Mouse (Mus musculus): ENCODE measurements around the gene Rbpj. TPM values are rescaled to one million over a fixed set of nuclear protein-coding genes. Genes with fewer than 3 reads are reported as not detected.

The Rbpj gene
- total and polyA plus RNA-seq, 3 experiments = 40.5 to 62.8 (median 61.3) TPM

DNA sequence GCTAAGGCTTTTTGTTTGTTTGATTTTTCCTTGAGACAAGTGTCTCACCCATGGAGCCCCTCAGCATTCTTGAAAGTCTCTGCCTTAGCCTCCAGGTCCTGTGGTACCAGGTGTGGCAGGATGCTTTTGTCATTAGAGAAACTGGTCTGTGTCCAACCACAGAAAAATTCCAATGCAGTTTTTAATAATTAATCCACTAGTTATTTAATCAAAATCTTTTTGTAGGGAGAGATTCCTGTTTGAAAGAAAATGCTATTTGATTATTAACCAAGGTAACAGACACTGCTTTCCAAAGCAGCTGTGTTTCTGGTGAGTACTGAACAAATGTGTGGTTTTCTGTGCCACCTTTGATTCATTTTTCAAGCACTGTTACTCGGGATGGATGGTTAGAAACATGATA lies 190.6 kb downstream of the Rbpj start:
- in situ Hi-C loops (cut with MboI; ENCODE audit: low pct_ligation_motif_present, low pct_unique_long_range_greater_than_20kb, low sequenced_read_pairs) = no loop called here
- H3K36me3 ChIP-seq (replicated peaks in 1 of 2; ENCODE audit: control insufficient read depth in 1 of 2, insufficient read depth in 1 of 2, low read length in 1 of 2) = peaks cover 32 to 63% of the 10 kb centered on the region in 2 experiments

DNA sequence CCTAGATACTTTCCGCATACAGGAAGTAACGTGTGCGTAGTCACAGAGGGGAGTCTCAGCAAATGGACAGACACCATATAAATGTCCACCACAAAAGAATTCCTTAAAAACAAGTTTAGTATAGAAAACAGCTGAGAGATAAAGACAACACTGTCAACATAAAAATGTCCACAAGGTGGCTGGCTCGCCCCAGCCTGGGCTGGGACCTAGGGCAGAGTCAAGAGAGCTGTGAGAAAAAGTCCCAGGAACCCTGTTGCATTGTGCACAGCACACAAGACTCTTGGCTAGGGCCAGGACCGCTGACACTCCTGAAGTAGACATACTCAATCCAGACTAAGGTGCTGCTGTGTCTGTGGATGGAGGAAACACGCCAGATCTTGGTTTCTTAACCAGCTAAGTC lies 192.0 kb downstream of the Rbpj start:
- no peak overlapping the region for H3K27ac ChIP-seq (ENCODE audit: insufficient read depth, low read depth)

More for the DNA sequence above, 190.6 kb downstream of the Rbpj start:
- H3K27me3 ChIP-seq (replicated peaks) = no peaks in the 10 kb centered on the region
- no peak overlapping the region for H3K4me3 ChIP-seq (replicated peaks in 1 of 3; ENCODE audit: low read depth in 2 of 3, low read length in 2 of 3, poor library complexity in 1 of 3)
- no peak overlapping the region for H3K27ac ChIP-seq (ENCODE audit: insufficient read depth, low read depth)
- no peak overlapping the region for H3K4me2 ChIP-seq (ENCODE audit: insufficient read depth, low read depth, poor library complexity, severe bottlenecking)
- TF ChIP-seq ZMIZ1 (IDR thresholded peaks at IDR 0.05; ENCODE audit: low read depth, low read length) = no peak
- no peaks in the 10 kb centered on the region for H3K4me1 ChIP-seq (ENCODE audit: control insufficient read depth in 1 of 2, insufficient read depth in 2 of 2)
- H3K9me3 ChIP-seq (replicated peaks; ENCODE audit: low read length) = no peaks in the 10 kb centered on the region
- DNase-seq (ENCODE audit: extremely low read depth) = no peak
- H3K9ac ChIP-seq (ENCODE audit: insufficient read depth, low read depth) = no peak overlapping the region
- H3K79me2 ChIP-seq (replicated peaks; ENCODE audit: control insufficient read depth, extremely low read depth, insufficient read depth, poor library complexity, severe bottlenecking) = no peaks in the 10 kb centered on the region
- dilution Hi-C loops (cut with MboI; ENCODE audit: extremely low pct_ligation_motif_present, extremely low pct_unique_long_range_greater_than_20kb, low sequenced_read_pairs) = no loop called here

DNA sequence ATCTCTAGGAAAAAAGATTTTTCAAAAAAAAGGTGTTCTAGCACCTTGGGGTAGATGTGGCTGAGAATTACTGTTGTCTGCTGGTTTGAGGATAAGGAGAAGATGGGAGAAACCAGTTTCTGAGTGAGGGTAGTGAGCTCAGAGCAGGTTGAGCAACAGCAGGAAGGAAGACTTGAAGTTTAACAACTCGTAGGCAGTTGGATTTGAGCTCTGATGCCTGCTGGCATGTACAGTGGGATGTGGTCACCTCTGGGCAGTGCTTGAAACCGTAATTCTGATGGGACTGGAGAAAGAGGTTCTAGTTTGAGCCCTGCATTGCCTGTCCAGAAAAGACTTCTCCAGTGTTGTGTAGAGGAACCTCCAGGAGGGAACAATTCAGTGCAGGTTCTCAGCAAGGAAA lies 195.6 kb downstream of the Rbpj start:
- no peak overlapping the region for H3K4me2 ChIP-seq (ENCODE audit: insufficient read depth, low read depth, poor library complexity, severe bottlenecking)
- no peak overlapping the region for H3K27ac ChIP-seq (ENCODE audit: insufficient read depth, low read depth)
- in situ Hi-C loops (cut with MboI; ENCODE audit: low pct_ligation_motif_present, low pct_unique_long_range_greater_than_20kb, low sequenced_read_pairs) = no loop called here
- dilution Hi-C loops (cut with MboI; ENCODE audit: extremely low pct_ligation_motif_present, extremely low pct_unique_long_range_greater_than_20kb, low sequenced_read_pairs) = no loop called here
- no peak for TF ChIP-seq MXI1 (IDR thresholded peaks at IDR 0.05; ENCODE audit: low read depth, low read length)
- no peak for DNase-seq (ENCODE audit: extremely low read depth)
- H3K9ac ChIP-seq (ENCODE audit: insufficient read depth, low read depth) = no peak overlapping the region
- peaks cover 13 to 40% of the 10 kb centered on the region in 2 experiments for H3K36me3 ChIP-seq (replicated peaks in 1 of 2; ENCODE audit: control insufficient read depth in 1 of 2, insufficient read depth in 1 of 2, low read length in 1 of 2)
- H3K79me2 ChIP-seq (replicated peaks; ENCODE audit: control insufficient read depth, extremely low read depth, insufficient read depth, poor library complexity, severe bottlenecking) = no peaks in the 10 kb centered on the region
- H3K4me1 ChIP-seq (ENCODE audit: control insufficient read depth in 1 of 2, insufficient read depth in 2 of 2) = peaks cover 0 to 17% of the 10 kb centered on the region in 2 experiments; a peak in 1 of 4 replicates
- H3K9me3 ChIP-seq (replicated peaks; ENCODE audit: low read length) = no peaks in the 10 kb centered on the region
- H3K4me3 ChIP-seq (replicated peaks in 1 of 3; ENCODE audit: low read depth in 2 of 3, low read length in 2 of 3, poor library complexity in 1 of 3) = no peak overlapping the region
- H3K27me3 ChIP-seq (replicated peaks) = no peaks in the 10 kb centered on the region

More for the DNA sequence above, 192.0 kb downstream of the Rbpj start:
- no peaks in the 10 kb centered on the region for H3K9me3 ChIP-seq (replicated peaks; ENCODE audit: low read length)
- no peak for DNase-seq (ENCODE audit: extremely low read depth)
- H3K4me1 ChIP-seq (ENCODE audit: control insufficient read depth in 1 of 2, insufficient read depth in 2 of 2) = peaks cover 0 to 3% of the 10 kb centered on the region in 2 experiments; a peak in 1 of 4 replicates
- no peaks in the 10 kb centered on the region for H3K27me3 ChIP-seq (replicated peaks)
- H3K4me3 ChIP-seq (replicated peaks in 1 of 3; ENCODE audit: low read depth in 2 of 3, low read length in 2 of 3, poor library complexity in 1 of 3) = no peak overlapping the region
- H3K79me2 ChIP-seq (replicated peaks; ENCODE audit: control insufficient read depth, extremely low read depth, insufficient read depth, poor library complexity, severe bottlenecking) = no peaks in the 10 kb centered on the region
- H3K36me3 ChIP-seq (replicated peaks in 1 of 2; ENCODE audit: control insufficient read depth in 1 of 2, insufficient read depth in 1 of 2, low read length in 1 of 2) = peaks cover 21 to 50% of the 10 kb centered on the region in 2 experiments
- H3K4me2 ChIP-seq (ENCODE audit: insufficient read depth, low read depth, poor library complexity, severe bottlenecking) = no peak overlapping the region
- TF ChIP-seq USF2 (conservative IDR thresholded peaks at IDR 0.05; ENCODE audit: low read depth, low read length) (no peak), CTCF (conservative IDR thresholded peaks at IDR 0.05 in 1 of 2, IDR thresholded peaks at IDR 0.05 in 1 of 2; ENCODE audit: low read depth in 2 of 2, low read length in 2 of 2) (peak in 1 of 2 experiments; percentile 53; a peak in 2 of 4 replicates), RAD21 (IDR thresholded peaks at IDR 0.05; ENCODE audit: low read depth, low read length) (peak; percentile 30), SMC3 (IDR thresholded peaks at IDR 0.05; ENCODE audit: low read depth, low read length) (peak; percentile 28)
- in situ Hi-C loops (cut with MboI; ENCODE audit: low pct_ligation_motif_present, low pct_unique_long_range_greater_than_20kb, low sequenced_read_pairs) = no loop called here
- no peak overlapping the region for H3K9ac ChIP-seq (ENCODE audit: insufficient read depth, low read depth)
- dilution Hi-C loops (cut with MboI; ENCODE audit: extremely low pct_ligation_motif_present, extremely low pct_unique_long_range_greater_than_20kb, low sequenced_read_pairs) = no loop called here

DNA sequence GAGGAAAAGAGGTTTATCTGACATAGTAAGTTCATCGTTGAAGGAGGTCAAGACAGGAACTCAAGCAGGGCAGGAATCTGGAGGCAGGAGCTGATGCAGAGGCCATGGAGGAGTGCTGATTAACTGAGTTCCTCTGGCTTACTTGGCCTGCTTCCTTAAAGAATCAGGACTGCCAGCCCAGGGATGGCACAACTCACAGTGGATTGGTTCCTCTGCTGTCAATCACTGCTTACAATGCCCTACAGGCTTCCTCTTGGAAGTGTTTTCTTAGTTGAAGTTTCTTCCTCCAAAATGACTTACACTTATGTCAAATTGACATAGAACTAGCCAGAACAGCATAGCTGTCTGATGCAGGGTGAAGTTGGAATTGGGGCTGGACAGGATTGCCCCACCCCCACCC lies 196.5 kb downstream of the Rbpj start:
- Histone ChIP-seq H3K27ac (ENCODE audit: insufficient read depth, low read depth) (no peak overlapping the region), H3K9me3 (replicated peaks; ENCODE audit: low read length) (no peaks in the 10 kb centered on the region), H3K79me2 (replicated peaks; ENCODE audit: control insufficient read depth, extremely low read depth, insufficient read depth, poor library complexity, severe bottlenecking) (no peaks in the 10 kb centered on the region), H3K4me2 (ENCODE audit: insufficient read depth, low read depth, poor library complexity, severe bottlenecking) (no peak overlapping the region), H3K4me3 (replicated peaks in 1 of 3; ENCODE audit: low read depth in 2 of 3, low read length in 2 of 3, poor library complexity in 1 of 3) (no peak overlapping the region), H3K36me3 (replicated peaks in 1 of 2; ENCODE audit: control insufficient read depth in 1 of 2, insufficient read depth in 1 of 2, low read length in 1 of 2) (peaks cover 12 to 32% of the 10 kb centered on the region in 2 experiments), H3K4me1 (ENCODE audit: control insufficient read depth in 1 of 2, insufficient read depth in 2 of 2) (peaks cover 0 to 17% of the 10 kb centered on the region in 2 experiments; a peak in 1 of 4 replicates), H3K27me3 (replicated peaks) (no peaks in the 10 kb centered on the region), H3K9ac (ENCODE audit: insufficient read depth, low read depth) (no peak overlapping the region)
- dilution Hi-C loops (cut with MboI; ENCODE audit: extremely low pct_ligation_motif_present, extremely low pct_unique_long_range_greater_than_20kb, low sequenced_read_pairs) (no loop called here), in situ Hi-C loops (cut with MboI; ENCODE audit: low pct_ligation_motif_present, low pct_unique_long_range_greater_than_20kb, low sequenced_read_pairs) (no loop called here)
- no peak for DNase-seq (ENCODE audit: extremely low read depth)
- TF ChIP-seq ELF1 (IDR thresholded peaks at IDR 0.05; ENCODE audit: low read depth, low read length) (no peak), JUN (IDR thresholded peaks at IDR 0.05; ENCODE audit: insufficient read depth, low read depth, low read length) (no peak), SMC3 (IDR thresholded peaks at IDR 0.05; ENCODE audit: low read depth, low read length) (no peak), NELFE (IDR thresholded peaks at IDR 0.05; ENCODE audit: low read depth, low read length) (no peak), MXI1 (IDR thresholded peaks at IDR 0.05; ENCODE audit: low read depth, low read length) (no peak), MAX (IDR thresholded peaks at IDR 0.05; ENCODE audit: low read length) (no peak), ZMIZ1 (IDR thresholded peaks at IDR 0.05; ENCODE audit: low read depth, low read length) (no peak)
